Mouse (Mus musculus): ENCODE data around the gene Vmn1r121.
"Not testable (repeated sequence)": the region's sequence is repeated elsewhere in the genome, so short reads cannot be mapped to it uniquely, and the experiment has no call there.

Vmn1r121 gene

GRCm38 (mm10) chr7:21098413-21098812, at the start of gene Vmn1r121:
Vmn1r121 (minus strand) TSS chr7:21098513.
- not testable (repeated sequence) for DNase-seq

- DNase-seq: not testable (repeated sequence)
These were observed 35.7 kb upstream of the Vmn1r121 start, which contains the start of gene Vmn1r122 for GRCm38 (mm10) chr7:21134028-21134427. Vmn1r122 (minus strand) TSS chr7:21134128.

GRCm38 (mm10) chr7:21053684-21054083, 44.6 kb downstream of the Vmn1r121 start, which contains the start of gene Vmn1r120:
Vmn1r120 (minus strand) TSS chr7:21053784.
- not testable (repeated sequence) for DNase-seq

All from liver (tissue).